Mouse (Mus musculus): ENCODE data around the gene Frzb. TPM values are rescaled to one million over a fixed set of nuclear protein-coding genes. Genes with fewer than 3 reads are reported as not detected.
"Not testable (repeated sequence)": the region's sequence is repeated elsewhere in the genome, so short reads cannot be mapped to it uniquely, and the experiment has no call there.

Gene Frzb
- 3.2 and 3.5 TPM in 2 replicates for polyA plus RNA-seq (2015; fragmentation: Nextera tagmentation; extraction: Ambion mirVana)

GRCm38 (mm10) chr2:80447291-80447791 lies at the start of gene Frzb:
Frzb (minus strand) TSS chr2:80447625.
- peaks cover 24% of the 10 kb centered on the region for H3K27me3 ChIP-seq
- peaks cover 4% of the 10 kb centered on the region; the same call in 1 of the 2 replicates for H3K9me3 ChIP-seq
- H3K36me3 ChIP-seq: no peaks in the 10 kb centered on the region
- WGBS: under 1% methylated on average over 33 of the region's 33 CpGs
- H3K4me1 ChIP-seq (replicated peaks): peaks cover 18% of the 10 kb centered on the region
- H3K4me3 ChIP-seq (replicated peaks): peak within 1 kb of the TSS; percentile 63
- H3K9ac ChIP-seq (replicated peaks): peak within 1 kb of the TSS; percentile 65
- H3K27ac ChIP-seq: peak within 1 kb of the TSS; percentile 16; the same call in 1 of the 2 replicates
- ATAC-seq: peak; percentile 85
- peak within 1 kb of the TSS; percentile 96 for H3K4me2 ChIP-seq (replicated peaks)

- not testable (repeated sequence) for ATAC-seq; H3K4me2 ChIP-seq (replicated peaks); H3K27ac ChIP-seq; H3K4me1 ChIP-seq (replicated peaks); H3K9ac ChIP-seq (replicated peaks); H3K27me3 ChIP-seq; H3K9me3 ChIP-seq; H3K4me3 ChIP-seq (replicated peaks)
- 76% methylated on average over 7 of the region's 7 CpGs for WGBS
- H3K36me3 ChIP-seq: peaks cover 14% of the 10 kb centered on the region
Measured at GRCm38 (mm10) chr2:80495304-80495703, 47.9 kb upstream of the Frzb start.

- ATAC-seq: no peak
- Histone ChIP-seq H3K4me3 (replicated peaks) (no peak overlapping the region), H3K27ac (no peak overlapping the region), H3K27me3 (no peaks in the 10 kb centered on the region), H3K4me2 (replicated peaks) (no peak overlapping the region), H3K4me1 (replicated peaks) (no peaks in the 10 kb centered on the region), H3K9me3 (no peaks in the 10 kb centered on the region), H3K9ac (replicated peaks) (no peak overlapping the region), H3K36me3 (no peaks in the 10 kb centered on the region)
- 73% methylated on average over 5 of the region's 5 CpGs for WGBS
Measured at GRCm38 (mm10) chr2:80486851-80487250, 39.4 kb upstream of the Frzb start.

DNA sequence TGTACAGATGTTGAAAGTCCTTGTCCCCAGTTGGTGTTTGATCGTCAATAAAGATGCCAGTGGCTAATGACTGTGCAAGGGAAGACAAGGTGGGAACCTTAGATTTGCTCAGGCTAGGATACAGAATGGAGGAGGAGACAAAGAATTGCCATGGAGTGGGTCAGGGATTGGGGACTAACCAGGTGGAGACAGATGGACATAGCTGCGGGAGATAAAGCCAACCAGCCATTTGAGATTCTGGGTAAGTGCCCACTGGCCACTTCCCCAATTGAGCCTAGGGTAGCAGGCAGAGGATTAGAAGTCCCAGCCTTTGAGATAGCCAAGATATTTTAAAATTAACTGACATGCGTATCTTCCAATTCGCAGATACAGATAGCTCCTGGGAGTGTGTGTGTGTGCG lies 37.5 kb upstream of the Frzb start:
- Histone ChIP-seq H3K4me2 (replicated peaks) (no peak overlapping the region), H3K27me3 (no peaks in the 10 kb centered on the region), H3K9ac (replicated peaks) (no peak overlapping the region), H3K9me3 (no peaks in the 10 kb centered on the region), H3K4me3 (replicated peaks) (no peak overlapping the region), H3K4me1 (replicated peaks) (no peaks in the 10 kb centered on the region), H3K36me3 (no peaks in the 10 kb centered on the region), H3K27ac (no peak overlapping the region)
- 94% methylated on average over 5 of the region's 5 CpGs for WGBS
- ATAC-seq: no peak

- H3K4me3 ChIP-seq (replicated peaks): no peak overlapping the region
- no peak for ATAC-seq
- WGBS: 56% methylated on average over 1 of the region's 1 CpGs
Measured at GRCm38 (mm10) chr2:80475831-80476230, 28.4 kb upstream of the Frzb start.

GRCm38 (mm10) chr2:80474247-80474796 lies 26.9 kb upstream of the Frzb start:
- no peak for ATAC-seq
- H3K36me3 ChIP-seq: no peaks in the 10 kb centered on the region
- no peak overlapping the region for H3K4me2 ChIP-seq (replicated peaks)
- no peak overlapping the region for H3K9ac ChIP-seq (replicated peaks)
- H3K27me3 ChIP-seq: no peaks in the 10 kb centered on the region
- no peaks in the 10 kb centered on the region for H3K9me3 ChIP-seq
- H3K4me1 ChIP-seq (replicated peaks): no peaks in the 10 kb centered on the region
- no peak overlapping the region for H3K4me3 ChIP-seq (replicated peaks)
- no peak overlapping the region for H3K27ac ChIP-seq
- WGBS: 76% methylated on average over 5 of the region's 5 CpGs

More at GRCm38 (mm10) chr2:80475831-80476230, 28.4 kb upstream of the Frzb start:
- Histone ChIP-seq H3K27ac (no peak overlapping the region), H3K4me1 (replicated peaks) (no peaks in the 10 kb centered on the region), H3K4me2 (replicated peaks) (no peak overlapping the region), H3K9ac (replicated peaks) (no peak overlapping the region), H3K9me3 (no peaks in the 10 kb centered on the region), H3K36me3 (no peaks in the 10 kb centered on the region), H3K27me3 (no peaks in the 10 kb centered on the region)

GRCm38 (mm10) chr2:80465991-80466821 lies 18.8 kb upstream of the Frzb start:
- H3K27me3 ChIP-seq: no peaks in the 10 kb centered on the region
- H3K4me3 ChIP-seq (replicated peaks): no peak overlapping the region
- H3K9me3 ChIP-seq: no peaks in the 10 kb centered on the region
- no peak overlapping the region for H3K9ac ChIP-seq (replicated peaks)
- H3K4me2 ChIP-seq (replicated peaks): no peak overlapping the region
- ATAC-seq: no peak
- H3K27ac ChIP-seq: no peak overlapping the region
- 93% methylated on average over 16 of the region's 16 CpGs for WGBS
- H3K4me1 ChIP-seq (replicated peaks): no peaks in the 10 kb centered on the region
- no peaks in the 10 kb centered on the region for H3K36me3 ChIP-seq

GRCm38 (mm10) chr2:80461827-80462226 lies 14.4 kb upstream of the Frzb start:
- H3K27me3 ChIP-seq: no peaks in the 10 kb centered on the region
- ATAC-seq: no peak
- no peak overlapping the region for H3K27ac ChIP-seq
- 57% methylated on average over 8 of the region's 8 CpGs for WGBS
- no peaks in the 10 kb centered on the region for H3K36me3 ChIP-seq
- H3K9me3 ChIP-seq: no peaks in the 10 kb centered on the region
- no peak overlapping the region for H3K4me2 ChIP-seq (replicated peaks)
- no peaks in the 10 kb centered on the region for H3K4me1 ChIP-seq (replicated peaks)
- H3K9ac ChIP-seq (replicated peaks): no peak overlapping the region
- no peak overlapping the region for H3K4me3 ChIP-seq (replicated peaks)

GRCm38 (mm10) chr2:80448231-80448630 lies 806 bp upstream of the Frzb start:
- H3K27me3 ChIP-seq: peaks cover 24% of the 10 kb centered on the region
- under 1% methylated on average over 12 of the region's 12 CpGs for WGBS
- peak overlapping the region; percentile 16; the same call in 1 of the 2 replicates for H3K27ac ChIP-seq
- peak overlapping the region; percentile 63 for H3K4me3 ChIP-seq (replicated peaks)
- peak overlapping the region; percentile 65; the same call in 1 of the 2 replicates for H3K9ac ChIP-seq (replicated peaks)
- H3K9me3 ChIP-seq: peaks cover 4% of the 10 kb centered on the region; the same call in 1 of the 2 replicates
- peaks cover 18% of the 10 kb centered on the region for H3K4me1 ChIP-seq (replicated peaks)
- peak; percentile 70 for ATAC-seq
- peak overlapping the region; percentile 96 for H3K4me2 ChIP-seq (replicated peaks)
- no peaks in the 10 kb centered on the region for H3K36me3 ChIP-seq

DNA sequence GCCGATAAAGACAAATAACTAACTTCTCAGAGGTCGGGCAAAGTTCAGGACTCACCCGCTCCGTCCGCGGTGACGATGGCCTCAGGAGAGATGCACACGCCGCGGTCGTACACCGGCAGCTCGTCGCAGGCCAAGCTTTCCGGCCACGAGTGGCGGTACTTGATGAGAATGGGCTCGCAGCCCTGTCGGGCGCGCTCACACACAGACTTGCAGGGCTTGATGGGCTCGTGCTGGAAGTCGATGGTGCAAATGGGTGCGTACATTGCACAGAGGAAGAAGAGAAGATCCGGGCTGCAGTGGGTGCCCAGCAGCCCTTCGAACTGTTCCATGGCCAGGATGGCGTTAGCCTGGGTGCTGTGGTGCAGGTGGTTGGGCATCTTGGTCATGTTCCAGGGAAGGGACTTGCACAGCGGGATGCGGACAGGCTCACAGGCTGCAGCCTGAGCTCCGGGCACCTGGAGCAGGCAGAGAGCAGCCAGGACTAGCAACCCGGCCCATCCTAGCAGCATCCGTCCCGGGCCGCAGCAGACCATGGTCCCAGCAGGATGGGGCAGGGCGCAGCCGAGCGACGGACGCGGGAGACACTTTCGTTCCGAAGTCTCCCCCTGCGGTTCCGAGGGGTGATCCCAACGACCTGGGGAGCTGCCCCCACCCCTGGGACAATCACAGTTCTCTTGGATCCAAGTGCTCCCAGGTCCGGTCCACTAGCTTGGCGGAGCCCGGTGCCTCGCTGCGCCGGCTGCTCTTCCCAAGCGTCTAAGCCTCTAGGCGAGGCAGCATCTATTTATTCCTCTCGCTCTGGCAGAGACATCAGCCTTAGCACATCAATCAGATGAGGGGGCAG lies 895 bp downstream of the Frzb start:
- peak; percentile 71 for ATAC-seq
- H3K4me2 ChIP-seq (replicated peaks): peak overlapping the region; percentile 96
- H3K4me3 ChIP-seq (replicated peaks): peak overlapping the region; percentile 63
- under 1% methylated on average over 49 of the region's 54 CpGs for WGBS
- H3K9ac ChIP-seq (replicated peaks): peak overlapping the region; percentile 65
- H3K9me3 ChIP-seq: peaks cover 4% of the 10 kb centered on the region; the same call in 1 of the 2 replicates
- peaks cover 18% of the 10 kb centered on the region for H3K4me1 ChIP-seq (replicated peaks)
- H3K27ac ChIP-seq: no peak overlapping the region
- H3K36me3 ChIP-seq: no peaks in the 10 kb centered on the region
- H3K27me3 ChIP-seq: peaks cover 24% of the 10 kb centered on the region

DNA sequence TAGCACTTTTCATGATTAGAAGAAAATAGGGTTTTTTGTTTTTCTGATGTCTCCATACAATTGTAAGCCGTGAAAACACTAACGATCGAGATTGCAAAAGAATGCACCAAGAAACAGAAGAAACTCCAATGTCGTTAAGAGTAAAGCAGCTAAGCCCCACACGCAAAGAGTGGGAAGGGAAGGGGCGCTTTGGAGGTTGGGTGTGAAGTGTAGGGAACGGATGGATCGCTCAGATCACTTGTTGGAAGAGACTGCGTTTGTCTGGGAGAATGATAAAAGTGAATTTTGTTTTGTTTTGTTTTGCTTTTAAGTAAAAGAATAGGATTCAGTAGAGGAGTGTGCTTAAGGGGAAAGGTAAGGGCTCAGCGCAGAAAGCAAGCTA lies 1.5 kb downstream of the Frzb start:
- Histone ChIP-seq H3K36me3 (no peaks in the 10 kb centered on the region), H3K27ac (no peak overlapping the region), H3K4me3 (replicated peaks) (peak overlapping the region; percentile 63), H3K9me3 (peaks cover 4% of the 10 kb centered on the region; the same call in 1 of the 2 replicates), H3K27me3 (peaks cover 24% of the 10 kb centered on the region), H3K9ac (replicated peaks) (peak overlapping the region; percentile 65; the same call in 1 of the 2 replicates), H3K4me1 (replicated peaks) (peaks cover 18% of the 10 kb centered on the region), H3K4me2 (replicated peaks) (peak overlapping the region; percentile 96)
- ATAC-seq: no peak
- 6% methylated on average over 10 of the region's 10 CpGs for WGBS
